7 mouse cellular contexts compared by ENCODE assay signal in genomic region chr1:59684819-59685755, GRCm38 (mm10). TPM values are rescaled to one million over a fixed set of nuclear protein-coding genes. Genes with fewer than 3 reads are reported as not detected.
DNase-seq lines count a peak whose midpoint lies in the region; ATAC-seq and TF ChIP-seq lines count a peak whose summit lies in the region.

TSS of gene Nop58 (plus strand) at chr1:59684971.

- H3K4me1 ChIP-seq in embryonic facial prominence, embryonic 10.5 days: peaks cover 25% of the 10 kb centered on the region
- H3K4me1 ChIP-seq in intestine, postnatal 0 days (replicated peaks; ENCODE audit: control insufficient read depth, insufficient read depth, low read length): peaks cover 9% of the 10 kb centered on the region; the same call in 1 of the 2 replicates
- peaks cover 15% of the 10 kb centered on the region for H3K4me1 ChIP-seq in midbrain, embryonic 12.5 days
- H3K4me1 ChIP-seq in small intestine, adult 2 months (ENCODE audit: control insufficient read depth, insufficient read depth, insufficient read length, low read length): peaks cover 2% of the 10 kb centered on the region; the same call in 1 of the 2 replicates

- peak; percentile 12; the same call in 1 of the 2 replicates for TF ChIP-seq CTCF in intestine, postnatal 0 days (IDR thresholded peaks at IDR 0.05; ENCODE audit: low read depth)
- TF ChIP-seq CTCF in small intestine, adult 2 months (IDR thresholded peaks at IDR 0.05; ENCODE audit: extremely low read depth, insufficient read length, insufficient replicate concordance, low read depth, low read length): no peak

- H3K27me3 ChIP-seq in embryonic facial prominence, embryonic 10.5 days (replicated peaks; ENCODE audit: low read depth, poor library complexity, severe bottlenecking): no peaks in the 10 kb centered on the region
- H3K27me3 ChIP-seq in intestine, postnatal 0 days (replicated peaks; ENCODE audit: control insufficient read depth, insufficient read depth, low read length): no peaks in the 10 kb centered on the region
- no peaks in the 10 kb centered on the region; the same call in 1 of the 2 replicates for H3K27me3 ChIP-seq in midbrain, embryonic 12.5 days
- H3K27me3 ChIP-seq in small intestine, adult 2 months (ENCODE audit: control insufficient read depth, insufficient read depth, low read length): no peaks in the 10 kb centered on the region

- peak within 1 kb of the TSS; percentile 65 for H3K9ac ChIP-seq in intestine, postnatal 0 days (ENCODE audit: low read depth, low read length)
- peak within 1 kb of the TSS; percentile 73 for H3K9ac ChIP-seq in midbrain, embryonic 12.5 days (replicated peaks)

- H3K27ac ChIP-seq in embryonic facial prominence, embryonic 10.5 days (replicated peaks): peak within 1 kb of the TSS; percentile 97
- H3K27ac ChIP-seq in intestine, postnatal 0 days (ENCODE audit: low read depth, low read length): peak within 1 kb of the TSS; percentile 78
- H3K27ac ChIP-seq in midbrain, embryonic 12.5 days (replicated peaks): peak within 1 kb of the TSS; percentile 79
- H3K27ac ChIP-seq in small intestine, adult 2 months (ENCODE audit: insufficient read depth, low read depth, low read length): peak within 1 kb of the TSS; percentile 64

- intact Hi-C loops in left cerebral cortex, postnatal 4 days (cut with DNase I): no loop called here

- H3K9me3 ChIP-seq in embryonic facial prominence, embryonic 10.5 days: no peaks in the 10 kb centered on the region
- H3K9me3 ChIP-seq in intestine, postnatal 0 days (ENCODE audit: control insufficient read depth): no peaks in the 10 kb centered on the region
- no peaks in the 10 kb centered on the region for H3K9me3 ChIP-seq in midbrain, embryonic 12.5 days

- peak within 1 kb of the TSS; percentile 91 for H3K4me3 ChIP-seq in embryonic facial prominence, embryonic 10.5 days
- H3K4me3 ChIP-seq in intestine, postnatal 0 days (ENCODE audit: low read depth, low read length): peak within 1 kb of the TSS; percentile 78
- H3K4me3 ChIP-seq in midbrain, embryonic 12.5 days: peak within 1 kb of the TSS; percentile 87
- peak within 1 kb of the TSS; percentile 90 for H3K4me3 ChIP-seq in small intestine, adult 2 months (ENCODE audit: low read depth, low read length)

- peak within 1 kb of the TSS; percentile 77 for H3K4me2 ChIP-seq in intestine, postnatal 0 days (replicated peaks; ENCODE audit: low read depth)
- peak within 1 kb of the TSS; percentile 88 for H3K4me2 ChIP-seq in midbrain, embryonic 12.5 days (replicated peaks)

- H3K36me3 ChIP-seq in embryonic facial prominence, embryonic 10.5 days (replicated peaks): peaks cover 37% of the 10 kb centered on the region
- no peaks in the 10 kb centered on the region for H3K36me3 ChIP-seq in intestine, postnatal 0 days (ENCODE audit: control insufficient read depth, insufficient read depth)
- 0 out of 2 replicates have a peak, but pooled peaks cover 10% of the 10 kb centered on the region for H3K36me3 ChIP-seq in midbrain, embryonic 12.5 days
- H3K36me3 ChIP-seq in small intestine, adult 2 months (ENCODE audit: control insufficient read depth, insufficient read depth, low read length): peaks cover 3% of the 10 kb centered on the region

- under 1% methylated on average over 49 of the region's 49 CpGs for WGBS in embryonic facial prominence, embryonic 10.5 days
- under 1% methylated on average over 49 of the region's 49 CpGs for WGBS in intestine, postnatal 0 days
- WGBS in midbrain, embryonic 12.5 days: under 1% methylated on average over 49 of the region's 49 CpGs
- under 1% methylated on average over 49 of the region's 49 CpGs for WGBS in small intestine, adult 2 months

- TF ChIP-seq POLR2A in small intestine, adult 2 months (IDR thresholded peaks at IDR 0.05; ENCODE audit: low read depth, low read length): peak; percentile 75

- peak; percentile 88 for DNase-seq in adrenal gland, postnatal 10 days
- peak; percentile 90 for DNase-seq in embryonic facial prominence, embryonic 10.5 days (ENCODE audit: low spot score)
- DNase-seq in gonadal fat pad, adult 2 months (ENCODE audit: low read depth): peak; percentile 88
- DNase-seq in left cerebral cortex, postnatal 4 days: peak; percentile 86

- peak; percentile 94 for ATAC-seq in intestine, postnatal 0 days
- peak; percentile 96 for ATAC-seq in midbrain, embryonic 12.5 days (ENCODE audit: low FRiP score, low read depth)

RNA-seq across cellular contexts. Expression of gene Nop58, which starts in this region (rescaled TPM):
- total RNA-seq in adrenal gland, postnatal 10 days (2021): 100 to 1,000 TPM; 114 to 126 TPM
- 317 and 319 TPM in 2 replicates for polyA plus RNA-seq in embryonic facial prominence, embryonic 10.5 days (2016; fragmentation: Nextera tagmentation; extraction: Ambion mirVana)
- 11.3 and 12.3 TPM in 2 replicates for polyA plus RNA-seq in gonadal fat pad, adult 2 months (2012; rRNA removed)
- polyA plus RNA-seq in intestine, postnatal 0 days (2015; fragmentation: Nextera tagmentation; extraction: Ambion mirVana): 82.2 and 89.0 TPM in 2 replicates
- total RNA-seq in left cerebral cortex, postnatal 4 days (2021): 100 to 1,000 TPM in 1 of 2 experiments, 10 to 100 TPM in 1; 96.8 to 112 TPM
- 228 and 239 TPM in 2 replicates for polyA plus RNA-seq in midbrain, embryonic 12.5 days (2016; fragmentation: Nextera tagmentation; extraction: Ambion mirVana)
- polyA plus RNA-seq in small intestine, adult 2 months (2012; rRNA removed): 4.1 and 8.2 TPM in 2 replicates

Comparison
In these comparisons a context has a peak if more than half of its experiments do, and no peak if none do; other contexts are left out.
1. Peak in every context shown above with its lines: DNase-seq, ATAC-seq, H3K4me3 ChIP-seq and H3K27ac ChIP-seq.